Mouse (Mus musculus): ENCODE data around the gene Trir. TPM values are rescaled to one million over a fixed set of nuclear protein-coding genes. Genes with fewer than 3 reads are reported as not detected.

The Trir gene
- total RNA-seq, 4 experiments from 2014 or later = 134 to 159 (median 155) TPM

Small RNA genes lying within 50 kb of the gene (microRNA-seq; reads per million reads assigned to microRNA genes)
- gene Mir7070 = 0.53 to 0.84 reads per million in 2 experiments

Other genes starting within 250 kb of the Trir start
- gene Nfix, start 226.5 kb upstream of the Trir start, total RNA-seq (2022) = 100 to 1,000 TPM in 3 of 4 experiments, 10 to 100 TPM in 1; 99.6 to 150 (median 117) TPM
- gene Dand5, start 204.0 kb upstream of the Trir start, total RNA-seq (2022) = 10 to 100 TPM; 11.2 to 14.9 (median 12.5) TPM
- 10 to 100 TPM; 63.6 to 68.4 (median 66.2) TPM for gene Gadd45gip1, start 195.3 kb upstream of the Trir start, total RNA-seq (2022)
- gene Rad23a, start 186.2 kb upstream of the Trir start, total RNA-seq (2022) = 100 to 1,000 TPM; 107 to 125 (median 111) TPM
- gene Calr, start 179.9 kb upstream of the Trir start, total RNA-seq (2022) = 100 to 1,000 TPM; 629 to 719 (median 673) TPM
- 10 to 100 TPM; 59.9 to 76.8 (median 68.0) TPM for gene Farsa, start 169.8 kb upstream of the Trir start, total RNA-seq (2022)
- 1 to 10 TPM; 6.1 to 9.1 (median 7.1) TPM for gene Syce2, start 154.7 kb upstream of the Trir start, total RNA-seq (2022)
- 10 to 100 TPM; 51.9 to 66.4 (median 60.4) TPM for gene Gcdh, start 132.9 kb upstream of the Trir start, total RNA-seq (2022)
- under 1 TPM in 2 of 4 experiments, not detected in 2; 0.22 to 0.24 TPM for gene Klf1, start 124.9 kb upstream of the Trir start, total RNA-seq (2022)
- 10 to 100 TPM; 12.5 to 28.7 (median 22.2) TPM for gene Dnase2a, start 118.3 kb upstream of the Trir start, total RNA-seq (2022)
- 1 to 10 TPM; 2.1 to 9.2 (median 5.9) TPM for gene Mast1, start 89.5 kb upstream of the Trir start, total RNA-seq (2022)
- under 1 TPM in 2 of 4 experiments, not detected in 2; 0.28 to 0.40 TPM for gene Rtbdn, start 79.8 kb upstream of the Trir start, total RNA-seq (2022)
- gene Gm49661, start 57.4 kb upstream of the Trir start, total RNA-seq (2022) = 1 to 10 TPM in 2 of 4 experiments, not detected in 2; 1.7 to 2.3 TPM
- 100 to 1,000 TPM; 651 to 758 (median 708) TPM for gene Prdx2, start 57.2 kb upstream of the Trir start, total RNA-seq (2022)
- gene Rnaseh2a, start 57.1 kb upstream of the Trir start, total RNA-seq (2022) = 100 to 1,000 TPM in 3 of 4 experiments, 10 to 100 TPM in 1; 89.0 to 142 (median 110) TPM
- gene Junb, start 48.1 kb upstream of the Trir start, total RNA-seq (2022) = 100 to 1,000 TPM in 1 of 4 experiments, 10 to 100 TPM in 3; 39.9 to 211 (median 52.4) TPM
- gene Hook2, start 36.2 kb upstream of the Trir start, total RNA-seq (2022) = 10 to 100 TPM in 2 of 4 experiments, 1 to 10 TPM in 2; 6.2 to 12.7 (median 10.5) TPM
- not detected for gene Best2, start 12.3 kb upstream of the Trir start, total RNA-seq (2022)
- 100 to 1,000 TPM in 2 of 4 experiments, 10 to 100 TPM in 2; 96.4 to 107 (median 101) TPM for gene Asna1, start 1.5 kb upstream of the Trir start, total RNA-seq (2022)
- gene Tnpo2, start 10.1 kb downstream of the Trir start, total RNA-seq (2022) = 10 to 100 TPM; 67.7 to 85.8 (median 73.5) TPM
- gene Fbxw9, start 33.2 kb downstream of the Trir start, total RNA-seq (2022) = 10 to 100 TPM; 15.0 to 29.6 (median 21.6) TPM
- gene Gm5741, start 41.2 kb downstream of the Trir start, total RNA-seq (2022) = 1 to 10 TPM in 1 of 4 experiments, not detected in 3; 1.3 TPM
- 10 to 100 TPM; 31.4 to 41.2 (median 33.2) TPM for gene Dhps, start 44.9 kb downstream of the Trir start, total RNA-seq (2022)
- 10 to 100 TPM; 76.0 to 87.7 (median 81.1) TPM for gene Wdr83os, start 53.9 kb downstream of the Trir start, total RNA-seq (2022)
- gene Wdr83, start 54.5 kb downstream of the Trir start, total RNA-seq (2022) = 10 to 100 TPM; 22.6 to 30.1 (median 29.2) TPM
- 10 to 100 TPM; 53.4 to 60.8 (median 54.3) TPM for gene Man2b1, start 56.4 kb downstream of the Trir start, total RNA-seq (2022)
- 1 to 10 TPM; 1.7 to 2.4 (median 1.9) TPM for gene Zfp791, start 96.3 kb downstream of the Trir start, total RNA-seq (2022)
- not detected for gene Cks1brt, start 125.1 kb downstream of the Trir start, total RNA-seq (2022)
- gene Olfr371, start 199.2 kb downstream of the Trir start, total RNA-seq (2022) = not detected